Mouse (Mus musculus) liver, postnatal 0 days (tissue): ENCODE data around the gene Tmem51. TPM values are rescaled to one million over a fixed set of nuclear protein-coding genes. Genes with fewer than 3 reads are reported as not detected.

ENCODE experiments used
- ATAC-seq: fragments of 200-750 bp; cut with Nextera tagmentation; 2 replicates; pipeline ENCODE4 v1.8.0; 2017; ENCODE audit warnings: mild to moderate bottlenecking, moderate library complexity
- DNase-seq: peaks from one replicate; pipeline ENCODE4 v3.0.0-alpha.2; 2016
- H3K27ac ChIP-seq: fragments of 300-500 bp; sonication (generic); 2 replicates; pipeline ENCODE4 v1.5.1; 2014; ENCODE audit warnings: antibody characterized with exemption, moderate library complexity, mild to moderate bottlenecking, low read depth
- H3K27me3 ChIP-seq: fragments of 300-500 bp; sonication (generic); 2 replicates; pipeline ENCODE4 v1.6.1; 2014; ENCODE audit warnings: low read length, control low read depth, mixed read lengths; ENCODE audit not compliant: insufficient read depth
- H3K36me3 ChIP-seq: fragments of 300-500 bp; sonication (generic); replicated peaks from 2 replicates; pipeline ENCODE4 v1.6.1; 2014; ENCODE audit warnings: mild to moderate bottlenecking, control low read depth, low read length, moderate library complexity, mixed read lengths; ENCODE audit not compliant: insufficient read depth
- H3K4me1 ChIP-seq: fragments of 300-500 bp; sonication (generic); 2 replicates; pipeline ENCODE4 v1.6.1; 2014; ENCODE audit warnings: antibody characterized with exemption, mild to moderate bottlenecking, control low read depth; ENCODE audit not compliant: insufficient read depth
- H3K4me2 ChIP-seq: fragments of 300-500 bp; sonication (generic); 2 replicates; pipeline ENCODE4 v1.6.1; 2014; ENCODE audit warnings: low read depth, mild to moderate bottlenecking, low read length, moderate library complexity, mixed read lengths
- H3K4me3 ChIP-seq: fragments of 300-500 bp; sonication (generic); 2 replicates; pipeline ENCODE4 v1.5.1; 2014; ENCODE audit warnings: low read depth, low read length
- H3K9ac ChIP-seq: fragments of 300-500 bp; sonication (generic); replicated peaks from 2 replicates; pipeline ENCODE4 v1.6.1; 2014; ENCODE audit warnings: mild to moderate bottlenecking, moderate library complexity
- H3K9me3 ChIP-seq: fragments of 300-500 bp; sonication (generic); 2 replicates; pipeline ENCODE4 v1.6.1; 2016; ENCODE audit warnings: mild to moderate bottlenecking, control low read depth, low read length, mixed read lengths
- CTCF ChIP-seq: sonication (generic); IDR thresholded peaks from 2 replicates; pipeline ENCODE4 v1.5.1; 2016; ENCODE audit warnings: antibody characterized with exemption, low read depth
- EP300 ChIP-seq: IDR thresholded peaks from 2 replicates; pipeline ENCODE4 v1.6.1; 2016; ENCODE audit warnings: antibody characterized with exemption, low read depth, mild to moderate bottlenecking
- WGBS: fragments of 180-500 bp; shearing (Covaris S2); extraction: QIAGEN DNeasy Blood & Tissue Kit; methylation state at CpG from one replicate; pipeline ENCODE4 v1.1.7; 2014; ENCODE audit not compliant: insufficient replicate concordance; 5-methylcytosine and 5-hydroxymethylcytosine counted together
- polyA plus RNA-seq: library from polyadenylated mRNA; unstranded; fragments of >200 nt; fragmentation: Nextera tagmentation; extraction: Ambion mirVana; gene quantifications from 2 replicates; pipeline ENCODE4 v1.2.1, GENCODE M21; 2015

The Tmem51 gene
- polyA plus RNA-seq, 1 experiment from 2014 or later: 13.7 TPM

DNA sequence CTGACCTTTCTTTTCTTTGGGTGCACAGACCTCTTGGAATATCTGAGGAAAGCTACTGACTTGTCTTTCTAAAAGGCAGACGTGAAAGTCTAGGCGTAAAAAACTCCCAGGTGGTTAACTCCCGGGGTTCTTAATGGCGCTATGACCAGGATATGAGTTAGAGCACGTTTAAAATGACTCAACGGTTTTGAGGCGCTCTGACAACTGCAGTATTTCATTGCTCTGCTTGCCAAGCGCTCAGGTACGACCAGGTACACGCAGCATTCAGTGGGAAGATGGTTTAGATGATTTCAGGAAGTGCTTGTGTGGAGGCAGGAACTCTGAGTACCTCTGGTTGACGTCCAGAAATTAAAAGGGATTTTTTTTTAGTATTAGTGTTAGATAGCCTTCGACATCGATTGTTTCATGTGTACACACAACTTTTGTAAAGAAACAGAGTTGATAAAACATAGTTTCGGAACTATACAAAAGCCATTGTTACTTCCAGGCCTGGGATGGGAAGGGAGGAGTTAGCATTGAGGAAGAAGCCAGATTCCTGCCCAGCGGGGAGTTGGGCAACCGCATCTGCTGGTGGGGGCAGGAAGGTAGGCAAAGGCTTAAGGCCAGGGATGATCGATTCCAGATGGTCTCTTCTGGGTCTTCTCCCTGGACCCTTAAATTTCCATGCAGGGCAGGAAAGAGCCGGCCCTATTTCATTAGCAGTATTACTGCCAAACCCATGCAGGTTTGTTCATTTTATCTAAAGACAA lies 12.7 kb downstream of the Tmem51 start:
- H3K9me3 ChIP-seq: no peaks in the 10 kb centered on the region
- 13% methylated on average over 18 of the region's 18 CpGs for WGBS
- TF ChIP-seq CTCF: no peak
- no peak for TF ChIP-seq EP300
- no peak for DNase-seq
- ATAC-seq: peak; percentile 26
- no peak overlapping the region for H3K4me2 ChIP-seq
- no peaks in the 10 kb centered on the region for H3K27me3 ChIP-seq
- H3K4me1 ChIP-seq: peaks cover 38% of the 10 kb centered on the region
- H3K36me3 ChIP-seq: no peaks in the 10 kb centered on the region
- no peak overlapping the region for H3K4me3 ChIP-seq
- no peak overlapping the region for H3K9ac ChIP-seq
- peak overlapping the region; percentile 88 for H3K27ac ChIP-seq

DNA sequence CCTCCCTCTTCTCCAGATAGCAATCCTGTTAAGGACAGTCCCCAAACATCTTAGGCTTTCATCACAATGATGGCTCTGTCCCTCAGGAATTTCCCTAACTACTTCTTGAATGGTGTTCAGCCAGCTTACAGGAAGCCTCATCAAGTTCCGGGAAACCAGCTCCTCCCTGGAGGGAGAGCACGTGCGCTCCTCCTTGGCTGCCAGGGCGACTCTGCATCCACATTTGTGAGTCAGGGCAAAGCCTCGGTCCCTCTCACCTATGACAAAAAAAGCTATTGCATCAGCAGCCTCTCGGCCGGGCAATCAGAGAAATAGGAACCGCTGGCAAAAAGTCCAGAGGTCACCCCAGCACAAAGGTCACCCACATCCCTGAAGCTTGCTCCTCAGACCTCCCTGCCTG lies 13.3 kb downstream of the Tmem51 start:
- TF ChIP-seq CTCF: no peak
- TF ChIP-seq EP300: peak; percentile 75
- Histone ChIP-seq H3K27ac (peak overlapping the region; percentile 88), H3K36me3 (no peaks in the 10 kb centered on the region), H3K4me1 (peaks cover 40% of the 10 kb centered on the region), H3K4me3 (no peak overlapping the region), H3K27me3 (no peaks in the 10 kb centered on the region), H3K9ac (no peak overlapping the region), H3K9me3 (no peaks in the 10 kb centered on the region), H3K4me2 (no peak overlapping the region)
- peak; percentile 77 for ATAC-seq
- 13% methylated on average over 8 of the region's 8 CpGs for WGBS
- DNase-seq: peak; percentile 69

GRCm38 (mm10) chr4:142068899-142069812 lies 14.9 kb downstream of the Tmem51 start:
- WGBS: 54% methylated on average over 18 of the region's 18 CpGs
- TF ChIP-seq EP300 (no peak), CTCF (no peak)
- H3K27me3 ChIP-seq: no peaks in the 10 kb centered on the region
- H3K27ac ChIP-seq: peak overlapping the region; percentile 78
- no peak overlapping the region for H3K4me2 ChIP-seq
- no peaks in the 10 kb centered on the region for H3K36me3 ChIP-seq
- no peak overlapping the region; the same call in 1 of the 2 replicates for H3K9ac ChIP-seq
- DNase-seq (no peak), ATAC-seq (peak; percentile 60)
- peaks cover 41% of the 10 kb centered on the region for H3K4me1 ChIP-seq
- H3K9me3 ChIP-seq: no peaks in the 10 kb centered on the region
- H3K4me3 ChIP-seq: no peak overlapping the region

GRCm38 (mm10) chr4:142066576-142066975 lies 17.5 kb downstream of the Tmem51 start:
- H3K27ac ChIP-seq: 0 out of 2 replicates have a peak overlapping the region, but pooled peaks have one; percentile 41
- no peak overlapping the region for H3K4me2 ChIP-seq
- no peak for DNase-seq
- ATAC-seq: no peak
- H3K4me1 ChIP-seq: peaks cover 59% of the 10 kb centered on the region
- H3K36me3 ChIP-seq: no peaks in the 10 kb centered on the region
- WGBS: 42% methylated on average over 4 of the region's 4 CpGs
- no peaks in the 10 kb centered on the region for H3K9me3 ChIP-seq
- no peaks in the 10 kb centered on the region for H3K27me3 ChIP-seq
- TF ChIP-seq CTCF (no peak), EP300 (no peak)
- H3K9ac ChIP-seq: no peak overlapping the region
- H3K4me3 ChIP-seq: no peak overlapping the region

DNA sequence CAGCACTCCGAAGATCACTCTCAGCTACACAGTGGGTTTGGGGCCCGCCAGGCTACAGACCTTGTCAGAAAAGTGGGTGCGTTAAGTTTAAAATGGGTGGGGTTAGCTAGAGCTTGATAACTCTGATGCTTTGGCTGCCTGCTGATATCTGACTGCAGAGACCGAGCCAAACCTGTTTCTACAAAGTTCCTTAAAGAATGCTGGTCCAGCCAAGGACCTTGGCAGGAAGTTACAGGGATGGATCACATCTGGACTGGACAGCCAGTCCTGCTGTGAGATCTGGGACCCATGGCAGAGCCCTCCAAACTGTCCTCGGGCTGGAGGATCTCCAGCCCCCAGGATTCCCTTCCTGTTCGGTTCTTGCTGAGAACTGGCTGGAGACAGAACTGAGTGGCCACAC lies 18.3 kb downstream of the Tmem51 start:
- TF ChIP-seq EP300 (no peak), CTCF (no peak)
- ATAC-seq: no peak
- peaks cover 53% of the 10 kb centered on the region for H3K4me1 ChIP-seq
- no peaks in the 10 kb centered on the region for H3K9me3 ChIP-seq
- H3K9ac ChIP-seq: no peak overlapping the region; the same call in 1 of the 2 replicates
- H3K27ac ChIP-seq: 0 out of 2 replicates have a peak overlapping the region, but pooled peaks have one; percentile 44
- no peak overlapping the region for H3K4me3 ChIP-seq
- H3K36me3 ChIP-seq: no peaks in the 10 kb centered on the region
- no peaks in the 10 kb centered on the region for H3K27me3 ChIP-seq
- WGBS: 50% methylated on average over 6 of the region's 6 CpGs
- DNase-seq: no peak
- H3K4me2 ChIP-seq: peak overlapping the region; percentile 28; the same call in 1 of the 2 replicates

DNA sequence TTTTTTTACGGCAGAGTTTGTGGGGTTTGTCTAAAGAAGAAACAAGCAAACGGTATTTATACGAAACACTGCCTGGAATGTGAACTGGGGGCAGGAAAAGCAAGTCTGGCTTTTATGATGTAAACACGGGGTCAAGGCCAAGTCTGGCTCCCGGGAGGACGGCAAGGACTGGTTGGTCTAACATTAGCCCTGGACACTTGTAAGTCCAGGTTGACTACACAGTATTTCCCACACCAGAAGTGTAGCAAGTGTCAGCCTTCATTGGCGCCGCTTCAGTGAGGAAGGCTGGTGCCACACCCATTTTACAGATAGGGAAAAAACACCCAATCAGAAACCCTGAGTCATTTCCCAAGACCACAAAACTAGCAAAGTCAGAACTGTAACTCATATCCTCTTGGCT lies 18.8 kb downstream of the Tmem51 start:
- ATAC-seq (no peak), DNase-seq (no peak)
- Histone ChIP-seq H3K27me3 (no peaks in the 10 kb centered on the region), H3K9me3 (no peaks in the 10 kb centered on the region), H3K4me1 (peaks cover 47% of the 10 kb centered on the region), H3K36me3 (no peaks in the 10 kb centered on the region), H3K4me2 (peak overlapping the region; percentile 28; the same call in 1 of the 2 replicates), H3K9ac (no peak overlapping the region; the same call in 1 of the 2 replicates), H3K27ac (0 out of 2 replicates have a peak overlapping the region, but pooled peaks have one; percentile 44), H3K4me3 (no peak overlapping the region)
- WGBS: 60% methylated on average over 8 of the region's 8 CpGs
- TF ChIP-seq CTCF: no peak
- 0 out of 2 replicates have a peak, but pooled peaks have one; percentile 9 for TF ChIP-seq EP300
